Mouse (Mus musculus) limb, embryonic 13.5 days (tissue): ENCODE measurements around the gene Pigb. TPM values are rescaled to one million over a fixed set of nuclear protein-coding genes. Genes with fewer than 3 reads are reported as not detected.

ENCODE experiments used
- ATAC-seq: fragments of 200-750 bp; cut with Nextera tagmentation; 2 replicates; pipeline ENCODE4 v1.8.0; 2017; ENCODE audit warnings: low read depth, moderate number of reproducible peaks, moderate TSS enrichment; ENCODE audit not compliant: low FRiP score
- H3K27ac ChIP-seq: fragments of 300-500 bp; sonication (generic); 2 replicates; pipeline ENCODE4 v1.5.1; 2015; ENCODE audit warnings: inconsistent platforms, mild to moderate bottlenecking, moderate library complexity
- H3K27me3 ChIP-seq: fragments of 300-500 bp; sonication (generic); 2 replicates; pipeline ENCODE4 v1.6.1; 2015; ENCODE audit warnings: mild to moderate bottlenecking, inconsistent platforms
- H3K36me3 ChIP-seq: fragments of 300-500 bp; sonication (generic); 2 replicates; pipeline ENCODE4 v1.6.1; 2015; ENCODE audit warnings: inconsistent platforms, mild to moderate bottlenecking, moderate library complexity
- H3K4me1 ChIP-seq: fragments of 300-500 bp; sonication (generic); 2 replicates; pipeline ENCODE4 v1.6.1; 2015; ENCODE audit warnings: inconsistent platforms
- H3K4me2 ChIP-seq: fragments of 300-500 bp; sonication (generic); replicated peaks from 2 replicates; pipeline ENCODE4 v1.6.1; 2015; ENCODE audit warnings: inconsistent platforms, mild to moderate bottlenecking, moderate library complexity
- H3K4me3 ChIP-seq: fragments of 300-500 bp; sonication (generic); 2 replicates; pipeline ENCODE4 v1.5.1; 2015; ENCODE audit warnings: moderate library complexity, mild to moderate bottlenecking, inconsistent platforms
- H3K9ac ChIP-seq: fragments of 300-500 bp; sonication (generic); 2 replicates; pipeline ENCODE4 v1.6.1; 2015; ENCODE audit warnings: mild to moderate bottlenecking, inconsistent platforms
- H3K9me3 ChIP-seq: fragments of 300-500 bp; sonication (generic); 2 replicates; pipeline ENCODE4 v1.6.1; 2016; ENCODE audit warnings: inconsistent platforms
- WGBS: fragments of 180-500 bp; shearing (Covaris S2); methylation state at CpG from one replicate; pipeline ENCODE4 v1.1.7; 2015; 5-methylcytosine and 5-hydroxymethylcytosine counted together
- polyA plus RNA-seq: library from polyadenylated mRNA; unstranded; fragments of >200 nt; fragmentation: Nextera tagmentation; extraction: Ambion mirVana; gene quantifications from 2 replicates; pipeline ENCODE4 v1.2.1, GENCODE M21; 2015

The Pigb gene
- polyA plus RNA-seq, 1 experiment from 2014 or later = 13.0 TPM

DNA sequence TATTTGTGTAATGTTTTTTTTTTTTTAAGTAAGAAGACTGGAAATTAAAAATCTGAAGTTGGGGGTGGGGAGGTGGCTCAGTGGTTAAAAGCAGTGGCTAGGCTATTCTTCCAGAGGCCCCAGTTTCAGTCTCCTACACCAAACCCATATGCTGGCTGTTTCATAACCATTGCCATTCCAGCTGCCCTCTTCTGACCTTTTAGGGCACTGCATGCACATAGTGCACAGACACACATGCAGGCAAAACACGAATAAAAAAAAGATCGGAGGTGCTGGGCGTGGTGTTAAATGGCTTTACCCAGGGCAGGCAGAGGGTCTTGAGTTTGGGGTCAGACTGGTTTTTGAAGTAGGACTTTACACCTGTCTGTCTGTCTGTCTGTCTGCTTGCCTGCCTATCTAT lies 34.0 kb downstream of the Pigb start:
- Histone ChIP-seq H3K4me2 (no peak overlapping the region), H3K27me3 (no peaks in the 10 kb centered on the region), H3K4me1 (no peaks in the 10 kb centered on the region), H3K36me3 (peaks cover 11% of the 10 kb centered on the region), H3K27ac (no peak overlapping the region), H3K4me3 (no peak overlapping the region), H3K9ac (no peak overlapping the region), H3K9me3 (no peaks in the 10 kb centered on the region)
- no peak for ATAC-seq
- 93% methylated on average over 3 of the region's 3 CpGs for WGBS

- Histone ChIP-seq H3K9me3 (no peaks in the 10 kb centered on the region), H3K4me3 (no peak overlapping the region), H3K4me1 (no peaks in the 10 kb centered on the region), H3K27me3 (no peaks in the 10 kb centered on the region), H3K9ac (no peak overlapping the region), H3K36me3 (peaks cover 8% of the 10 kb centered on the region), H3K27ac (no peak overlapping the region), H3K4me2 (no peak overlapping the region)
- 84% methylated on average over 6 of the region's 6 CpGs for WGBS
- no peak for ATAC-seq
Observed at GRCm38 (mm10) chr9:73005106-73005505, 35.1 kb downstream of the Pigb start.

DNA sequence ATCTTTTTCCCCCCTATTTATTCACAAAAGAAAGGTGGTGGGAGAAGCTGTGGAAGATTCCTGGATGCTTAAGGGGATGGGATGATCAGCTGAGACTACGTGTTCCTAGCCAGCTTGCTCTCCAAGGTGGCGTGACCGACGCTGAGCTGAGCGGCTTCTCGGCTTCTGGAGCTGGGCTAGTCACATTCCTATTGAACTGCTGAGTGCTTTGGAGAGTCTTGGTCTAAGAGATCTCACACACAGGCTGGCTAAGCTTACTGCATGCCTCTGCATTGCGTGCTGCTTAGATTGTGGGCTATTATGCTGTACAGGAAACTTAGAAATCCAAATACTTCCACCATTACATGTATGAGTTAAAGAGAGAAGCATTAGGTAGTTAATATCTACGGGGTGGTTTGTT lies 36.1 kb downstream of the Pigb start:
- Histone ChIP-seq H3K4me1 (no peaks in the 10 kb centered on the region), H3K4me3 (no peak overlapping the region), H3K4me2 (no peak overlapping the region), H3K9ac (no peak overlapping the region), H3K36me3 (peaks cover 8% of the 10 kb centered on the region), H3K27ac (no peak overlapping the region), H3K27me3 (no peaks in the 10 kb centered on the region), H3K9me3 (no peaks in the 10 kb centered on the region)
- 87% methylated on average over 8 of the region's 8 CpGs for WGBS
- no peak for ATAC-seq

DNA sequence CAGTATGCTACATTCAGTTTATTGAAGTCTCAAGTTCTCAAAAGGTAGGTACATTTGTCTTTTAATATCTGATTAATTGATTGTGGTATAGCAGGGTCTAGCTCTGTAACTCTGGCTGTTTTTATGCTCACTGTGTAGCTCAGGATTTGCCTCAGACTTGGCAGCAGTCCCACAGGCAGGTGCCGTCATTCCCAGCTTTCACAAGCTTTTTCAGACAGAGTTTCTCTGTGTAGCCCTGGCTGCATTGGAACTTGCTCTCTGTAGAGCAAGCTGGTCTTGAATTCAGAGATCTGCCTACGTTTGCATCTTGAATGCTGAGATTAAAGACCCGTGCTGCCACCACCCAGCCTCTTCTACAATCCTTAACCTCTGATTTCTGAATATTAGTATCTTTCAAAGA lies 38.0 kb downstream of the Pigb start:
- 59% methylated on average over 3 of the region's 3 CpGs for WGBS
- no peak overlapping the region for H3K27ac ChIP-seq
- H3K4me1 ChIP-seq = no peaks in the 10 kb centered on the region
- no peak overlapping the region for H3K4me2 ChIP-seq
- ATAC-seq = no peak
- no peaks in the 10 kb centered on the region for H3K9me3 ChIP-seq
- no peaks in the 10 kb centered on the region for H3K27me3 ChIP-seq
- no peak overlapping the region for H3K4me3 ChIP-seq
- no peak overlapping the region for H3K9ac ChIP-seq
- H3K36me3 ChIP-seq = peaks cover 8% of the 10 kb centered on the region

DNA sequence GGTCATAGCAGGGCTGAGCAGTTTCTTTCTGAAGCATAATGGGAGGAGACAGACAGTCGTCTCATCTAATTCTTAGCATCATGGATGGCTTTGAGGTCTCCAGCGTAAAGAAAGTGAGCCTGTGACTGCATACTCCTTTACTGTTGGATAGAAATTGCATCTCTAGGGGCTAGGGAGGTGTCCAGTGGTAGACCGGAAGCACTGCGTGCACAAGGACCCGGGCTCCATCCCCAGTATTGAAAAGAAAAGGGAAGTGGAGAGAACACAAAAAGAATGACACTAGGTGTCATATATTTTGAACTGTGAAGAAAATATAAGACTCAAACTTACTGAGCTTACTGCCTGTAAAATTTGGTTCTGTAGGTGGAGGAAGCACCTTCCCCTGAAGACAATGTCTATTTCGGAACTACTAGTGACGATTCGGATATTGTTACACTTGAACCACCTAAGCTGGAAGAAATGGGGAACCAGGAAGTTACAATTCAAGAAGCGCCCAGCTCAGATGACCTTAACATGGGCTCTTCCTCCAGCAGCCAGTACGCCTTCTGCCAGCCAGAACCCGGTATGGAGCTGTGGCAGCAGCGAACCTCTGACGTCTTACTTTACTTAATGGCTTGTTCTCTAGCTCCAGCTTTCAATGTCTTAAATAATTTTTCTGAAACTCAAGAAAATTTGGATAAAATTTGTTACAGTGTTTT lies 38.7 kb downstream of the Pigb start:
- WGBS = 85% methylated on average over 13 of the region's 13 CpGs
- no peak for ATAC-seq

GRCm38 (mm10) chr9:73000487-73000886 lies 39.7 kb downstream of the Pigb start:
- Histone ChIP-seq H3K4me1 (no peaks in the 10 kb centered on the region), H3K4me3 (no peak overlapping the region), H3K9ac (no peak overlapping the region), H3K27me3 (no peaks in the 10 kb centered on the region), H3K4me2 (no peak overlapping the region), H3K36me3 (no peaks in the 10 kb centered on the region; the same call in none of the 2 replicates), H3K27ac (no peak overlapping the region), H3K9me3 (no peaks in the 10 kb centered on the region)
- ATAC-seq = no peak
- whole genome bisulfite sequencing = 74% methylated on average over 2 of the region's 2 CpGs

More for the DNA sequence above, 38.7 kb downstream of the Pigb start:
- Histone ChIP-seq H3K27ac (no peak overlapping the region), H3K4me1 (no peaks in the 10 kb centered on the region), H3K27me3 (no peaks in the 10 kb centered on the region), H3K9me3 (no peaks in the 10 kb centered on the region), H3K9ac (no peak overlapping the region), H3K4me2 (no peak overlapping the region), H3K36me3 (peaks cover 8% of the 10 kb centered on the region), H3K4me3 (no peak overlapping the region)

DNA sequence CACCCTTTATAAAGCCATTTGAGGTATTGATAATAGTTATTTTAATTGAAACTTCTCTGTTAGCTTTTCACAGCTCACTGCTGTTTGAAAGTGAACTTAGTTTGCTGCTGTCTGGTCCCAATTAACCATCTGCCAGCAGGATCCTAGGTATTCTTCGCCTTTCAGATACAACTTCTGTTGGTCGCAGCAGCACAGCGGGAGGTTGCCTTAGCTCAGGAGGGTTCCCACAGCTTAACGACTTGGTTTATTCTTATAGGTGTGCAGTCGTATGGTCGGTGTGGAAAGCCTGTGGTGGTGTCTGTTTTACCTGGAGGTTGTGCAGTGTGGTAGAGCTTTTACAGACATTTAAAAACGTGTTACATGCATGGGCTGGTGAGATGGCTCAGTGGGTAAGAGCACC lies 43.4 kb downstream of the Pigb start:
- H3K4me2 ChIP-seq = no peak overlapping the region
- 36% methylated on average over 7 of the region's 7 CpGs for WGBS
- ATAC-seq = no peak
- H3K9me3 ChIP-seq = no peaks in the 10 kb centered on the region
- H3K4me3 ChIP-seq = no peak overlapping the region
- H3K27me3 ChIP-seq = no peaks in the 10 kb centered on the region
- H3K36me3 ChIP-seq = no peaks in the 10 kb centered on the region
- H3K9ac ChIP-seq = no peak overlapping the region
- H3K4me1 ChIP-seq = no peaks in the 10 kb centered on the region
- H3K27ac ChIP-seq = no peak overlapping the region

DNA sequence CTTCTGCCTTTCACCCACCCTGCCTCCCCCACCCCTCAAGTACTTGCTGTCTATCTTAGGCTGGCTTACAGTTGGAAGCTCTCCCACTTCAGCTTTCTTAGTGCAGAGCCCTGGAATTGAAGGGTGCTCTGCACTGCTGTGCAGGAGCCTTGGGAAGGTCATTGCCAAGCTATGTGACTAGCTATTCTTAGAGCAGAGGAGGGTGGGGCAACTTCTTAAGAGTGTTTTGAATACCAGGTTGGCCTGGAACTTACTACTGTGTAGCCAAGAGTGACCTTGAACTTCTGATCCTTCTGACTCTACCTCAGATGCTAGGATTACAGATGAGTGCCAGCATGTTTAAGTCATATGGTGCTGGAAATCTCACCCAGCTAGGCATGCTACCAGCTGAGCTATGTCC lies 44.0 kb downstream of the Pigb start:
- Histone ChIP-seq H3K9ac (no peak overlapping the region), H3K4me1 (no peaks in the 10 kb centered on the region), H3K27ac (no peak overlapping the region), H3K36me3 (no peaks in the 10 kb centered on the region), H3K4me3 (no peak overlapping the region), H3K27me3 (no peaks in the 10 kb centered on the region), H3K4me2 (no peak overlapping the region), H3K9me3 (no peaks in the 10 kb centered on the region)
- ATAC-seq = no peak

DNA sequence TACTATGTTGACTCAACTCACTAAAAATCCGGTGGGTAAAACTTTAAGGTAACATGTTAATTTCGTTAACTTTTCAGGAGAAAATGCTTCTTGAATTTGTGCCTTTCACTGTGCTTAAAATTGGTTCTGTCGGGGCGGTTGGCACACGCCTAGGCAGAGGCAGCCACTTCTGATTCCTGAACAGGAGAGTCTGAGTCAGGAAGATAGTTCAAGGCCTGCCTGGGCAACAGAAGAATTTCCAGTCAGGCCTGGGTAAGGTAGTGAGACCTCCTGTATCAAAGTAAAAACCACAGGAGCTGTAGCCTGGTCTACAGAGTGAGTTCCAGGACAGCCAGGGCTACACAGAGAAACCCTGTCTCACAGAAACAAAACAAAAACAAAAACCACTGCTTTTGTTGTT lies 47.6 kb downstream of the Pigb start:
- no peak overlapping the region for H3K9ac ChIP-seq
- 86% methylated on average over 5 of the region's 5 CpGs for WGBS

GRCm38 (mm10) chr9:72991420-72991819 lies 48.8 kb downstream of the Pigb start:
- Histone ChIP-seq H3K4me2 (no peak overlapping the region), H3K9me3 (no peaks in the 10 kb centered on the region), H3K9ac (no peak overlapping the region), H3K4me1 (no peaks in the 10 kb centered on the region), H3K36me3 (no peaks in the 10 kb centered on the region), H3K4me3 (no peak overlapping the region), H3K27me3 (peaks cover 13% of the 10 kb centered on the region), H3K27ac (no peak overlapping the region)
- WGBS = 88% methylated on average over 2 of the region's 2 CpGs
- no peak for ATAC-seq

More for the DNA sequence above, 47.6 kb downstream of the Pigb start:
- no peak overlapping the region for H3K27ac ChIP-seq
- no peak overlapping the region for H3K4me2 ChIP-seq
- H3K36me3 ChIP-seq = no peaks in the 10 kb centered on the region
- no peaks in the 10 kb centered on the region for H3K9me3 ChIP-seq
- no peak for ATAC-seq
- no peaks in the 10 kb centered on the region for H3K4me1 ChIP-seq
- no peak overlapping the region for H3K4me3 ChIP-seq
- peaks cover 1% of the 10 kb centered on the region; the same call in 1 of the 2 replicates for H3K27me3 ChIP-seq

GRCm38 (mm10) chr9:72988706-72989105 lies 51.5 kb downstream of the Pigb start:
- Histone ChIP-seq H3K27ac (no peak overlapping the region), H3K4me1 (peaks cover 12% of the 10 kb centered on the region), H3K4me3 (no peak overlapping the region), H3K36me3 (no peaks in the 10 kb centered on the region), H3K9me3 (no peaks in the 10 kb centered on the region), H3K9ac (no peak overlapping the region), H3K4me2 (no peak overlapping the region), H3K27me3 (peaks cover 14% of the 10 kb centered on the region)
- no peak for ATAC-seq
- 85% methylated on average over 5 of the region's 5 CpGs for WGBS

DNA sequence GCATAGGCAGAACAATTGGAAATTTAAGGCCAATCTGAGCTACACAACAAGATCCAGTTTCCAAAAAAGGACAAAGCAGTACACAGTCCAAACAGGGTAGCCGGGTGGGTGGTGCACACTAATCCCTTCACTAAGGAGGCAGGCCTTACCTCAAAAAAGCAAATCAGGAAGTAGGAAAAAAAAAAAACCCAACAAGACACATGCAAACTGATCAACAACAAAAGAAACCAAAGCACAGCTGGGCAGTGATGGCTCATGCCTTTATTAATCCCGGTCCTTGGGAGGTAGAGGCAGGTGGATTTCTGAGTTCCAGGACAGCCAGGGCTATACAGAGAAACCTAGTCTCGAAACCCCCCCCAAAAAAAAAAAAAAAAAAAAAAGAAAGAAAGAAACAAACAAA lies 52.5 kb downstream of the Pigb start:
- Histone ChIP-seq H3K27me3 (peaks cover 14% of the 10 kb centered on the region), H3K36me3 (no peaks in the 10 kb centered on the region), H3K4me3 (no peak overlapping the region), H3K9me3 (no peaks in the 10 kb centered on the region), H3K9ac (no peak overlapping the region), H3K4me2 (no peak overlapping the region), H3K27ac (no peak overlapping the region), H3K4me1 (peaks cover 12% of the 10 kb centered on the region)
- 54% methylated on average over 3 of the region's 3 CpGs for WGBS
- no peak for ATAC-seq
